Mouse (Mus musculus): ENCODE data around the gene Sh2b2.

DNA sequence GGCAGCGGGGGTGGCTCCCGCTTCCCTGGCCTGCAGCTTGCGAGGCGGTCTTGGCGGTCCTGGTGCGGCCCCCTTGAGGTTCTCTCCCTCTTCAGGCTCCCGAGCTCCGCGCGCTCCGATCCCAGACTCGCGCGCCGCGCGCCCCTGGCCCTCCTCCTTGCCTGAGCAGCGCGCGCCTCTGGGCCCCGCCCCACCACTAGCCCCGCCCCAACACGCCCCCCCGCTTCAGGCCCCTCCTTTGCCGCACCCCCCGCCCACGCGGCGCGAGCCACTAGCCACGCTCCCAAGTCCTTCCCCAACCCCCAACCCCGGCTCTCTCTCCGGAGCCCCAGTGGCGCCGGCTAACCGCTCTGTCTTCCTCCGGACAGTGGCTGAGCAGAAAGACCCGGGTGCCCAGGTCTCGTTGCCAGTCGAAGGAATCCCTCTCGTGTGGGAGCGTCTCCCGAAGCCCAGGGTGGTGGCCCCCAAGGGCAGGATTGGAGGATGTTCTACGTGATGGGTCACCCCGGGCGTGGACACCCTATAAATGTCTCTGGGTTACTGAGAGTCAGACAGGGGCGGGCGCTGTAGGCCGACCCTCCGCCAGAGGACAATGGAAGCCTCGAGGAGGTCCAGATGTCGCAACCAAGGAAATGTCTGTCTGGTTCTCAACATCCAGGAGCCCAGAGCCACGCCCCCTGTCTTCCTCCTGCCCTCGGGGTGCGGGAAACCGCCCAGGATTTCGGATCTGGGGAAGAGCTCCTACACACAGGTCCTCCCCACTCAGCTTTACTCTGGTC lies 1.4 kb downstream of the Sh2b2 start:
- no peak for TF ChIP-seq EP300 (IDR thresholded peaks at IDR 0.05; ENCODE audit: insufficient read depth, low read depth, low read length)
- peak; percentile 12; the same call in 1 of the 2 replicates for TF ChIP-seq CTCF (IDR thresholded peaks at IDR 0.05)

Data from heart, adult 2 months (tissue).